ENCODE assay signal across 13 mouse cellular contexts in genomic region chr8:11423091-11423490, GRCm38 (mm10). TPM values are rescaled to one million over a fixed set of nuclear protein-coding genes. Genes with fewer than 3 reads are reported as not detected.
DNase-seq lines count a peak whose midpoint lies in the region; ATAC-seq and TF ChIP-seq lines count a peak whose summit lies in the region.
"Had no signal": no experiment of that assay in that cellular context is flagged by ENCODE, and none has a peak within 500 bp of the region (broad histone marks: within the 10 kb centered on the region; RNA-seq: fewer than 3 reads in every experiment).

No protein-coding gene starts in this region.

- TF ChIP-seq EP300 in CH12.LX (IDR thresholded peaks at IDR 0.05; ENCODE audit: low read length): no peak

- in situ Hi-C loops in CH12.LX (cut with MboI; ENCODE audit: low pct_ligation_motif_present, low pct_unique_long_range_greater_than_20kb, low sequenced_read_pairs): loop anchor here (10.0 kb wide), 1 partner anchor 272 kb away; no protein-coding TSS in a partner anchor

- dilution Hi-C loops in CH12.LX (cut with MboI; ENCODE audit: extremely low pct_ligation_motif_present, extremely low pct_unique_long_range_greater_than_20kb, low sequenced_read_pairs): no loop called here

- H3K27ac ChIP-seq in liver, adult 2 months (replicated peaks; ENCODE audit: insufficient read depth, low read depth, low read length): no peak overlapping the region
- no peak overlapping the region for H3K27ac ChIP-seq in liver, embryonic 12.5 days
- no peak overlapping the region for H3K27ac ChIP-seq in CH12.LX (ENCODE audit: insufficient read depth, low read depth)
- H3K27ac ChIP-seq: liver, embryonic 15.5 days had no signal

- TF ChIP-seq RAD21 in CH12.LX (IDR thresholded peaks at IDR 0.05; ENCODE audit: low read depth, low read length): peak; percentile 49

- 0 out of 2 replicates have a peak, but pooled peaks have one; percentile 15 for TF ChIP-seq CTCF in liver, adult 2 months (IDR thresholded peaks at IDR 0.05; ENCODE audit: low read depth, low read length)
- TF ChIP-seq CTCF in CH12.LX (conservative IDR thresholded peaks at IDR 0.05 in 1 of 2, IDR thresholded peaks at IDR 0.05 in 1 of 2; ENCODE audit: low read depth in 2 of 2, low read length in 2 of 2): peak; percentile 27 to 64; a peak in 3 of 4 replicates

- no peak overlapping the region for H3K4me2 ChIP-seq in liver, embryonic 12.5 days
- H3K4me2 ChIP-seq in CH12.LX (ENCODE audit: insufficient read depth, low read depth, poor library complexity, severe bottlenecking): no peak overlapping the region
- H3K4me2 ChIP-seq: liver, embryonic 15.5 days had no signal

- H3K36me3 ChIP-seq in liver, adult 2 months (ENCODE audit: control insufficient read depth, insufficient read depth, low read length): no peaks in the 10 kb centered on the region
- 0 out of 2 replicates have a peak, but pooled peaks cover 2% of the 10 kb centered on the region for H3K36me3 ChIP-seq in liver, embryonic 12.5 days
- no peaks in the 10 kb centered on the region for H3K36me3 ChIP-seq in CH12.LX (replicated peaks in 1 of 2; ENCODE audit: control insufficient read depth in 1 of 2, insufficient read depth in 1 of 2, low read length in 1 of 2)
- H3K36me3 ChIP-seq: liver, embryonic 15.5 days had no signal

- H3K4me1 ChIP-seq in liver, adult 2 months (ENCODE audit: control insufficient read depth, insufficient read depth, low read length): no peaks in the 10 kb centered on the region
- no peaks in the 10 kb centered on the region for H3K4me1 ChIP-seq in liver, embryonic 12.5 days
- H3K4me1 ChIP-seq in CH12.LX (ENCODE audit: control insufficient read depth in 1 of 2, insufficient read depth in 2 of 2): peaks cover 0 to 4% of the 10 kb centered on the region in 2 experiments; a peak in 1 of 4 replicates
- H3K4me1 ChIP-seq: liver, embryonic 15.5 days had no signal

- peak; percentile 30 for DNase-seq in embryo, embryonic 10.5 days (ENCODE audit: low spot score)
- DNase-seq in embryo, embryonic 11 days: no peak
- peak; percentile 12 for DNase-seq in liver, adult 2 months (ENCODE audit: extremely low read depth, low read depth, low spot score)
- DNase-seq in CH12.LX (ENCODE audit: extremely low read depth): no peak
- peak; percentile 19 for DNase-seq in forelimb bud, embryonic 11.5 days (ENCODE audit: low read depth, low spot score)
- no peak for DNase-seq in yolk sac, embryonic 10.5 days (ENCODE audit: low spot score)
- DNase-seq in layer of hippocampus, postnatal 25 days (ENCODE audit: extremely low spot score in 1 of 2, low spot score in 1 of 2): no peak
- DNase-seq: adrenal gland, adult 8-10 months; heart, postnatal 10 days; spleen, adult 18-20 months had no signal

- TF ChIP-seq POLR2A in liver, adult 2 months (IDR thresholded peaks at IDR 0.05; ENCODE audit: extremely low read depth, insufficient read depth, low read length): no peak
- no peak for TF ChIP-seq POLR2A in CH12.LX (IDR thresholded peaks at IDR 0.05; ENCODE audit: low read depth, low read length)

- H3K79me2 ChIP-seq in liver, adult 2 months (ENCODE audit: control insufficient read depth, insufficient read depth, low read length): no peaks in the 10 kb centered on the region
- no peaks in the 10 kb centered on the region for H3K79me2 ChIP-seq in CH12.LX (replicated peaks; ENCODE audit: control insufficient read depth, extremely low read depth, insufficient read depth, poor library complexity, severe bottlenecking)

- no peak for ATAC-seq in liver, embryonic 12.5 days
- ATAC-seq: inflammation-experienced regulatory T-cells, adult 6 months had no signal

- H3K4me3 ChIP-seq in liver, adult 2 months (ENCODE audit: insufficient read depth, low read depth, low read length): no peak overlapping the region
- H3K4me3 ChIP-seq in liver, embryonic 12.5 days: no peak overlapping the region
- no peak overlapping the region for H3K4me3 ChIP-seq in CH12.LX (replicated peaks in 1 of 3; ENCODE audit: low read depth in 2 of 3, low read length in 2 of 3, poor library complexity in 1 of 3)
- H3K4me3 ChIP-seq: liver, embryonic 15.5 days had no signal

- H3K9me3 ChIP-seq in liver, embryonic 12.5 days (replicated peaks): no peaks in the 10 kb centered on the region
- no peaks in the 10 kb centered on the region for H3K9me3 ChIP-seq in CH12.LX (replicated peaks; ENCODE audit: low read length)
- H3K9me3 ChIP-seq: liver, embryonic 15.5 days had no signal

- 69% methylated on average over 7 of the region's 7 CpGs for WGBS in liver, adult 2 months
- WGBS in liver, embryonic 12.5 days (ENCODE audit: insufficient replicate concordance): 62% methylated on average over 7 of the region's 7 CpGs

- H3K9ac ChIP-seq in liver, adult 2 months (ENCODE audit: low read depth, low read length): no peak overlapping the region
- no peak overlapping the region for H3K9ac ChIP-seq in liver, embryonic 12.5 days
- no peak overlapping the region for H3K9ac ChIP-seq in CH12.LX (ENCODE audit: insufficient read depth, low read depth)
- H3K9ac ChIP-seq: liver, embryonic 15.5 days had no signal

- H3K27me3 ChIP-seq in liver, adult 2 months (ENCODE audit: control insufficient read depth, insufficient read depth, low read length): no peaks in the 10 kb centered on the region
- H3K27me3 ChIP-seq in liver, embryonic 12.5 days (replicated peaks): peaks cover 8% of the 10 kb centered on the region; the same call in 1 of the 2 replicates
- H3K27me3 ChIP-seq in CH12.LX (replicated peaks): peaks cover 56% of the 10 kb centered on the region
- H3K27me3 ChIP-seq: liver, embryonic 15.5 days had no signal

TF ChIP-seq in CH12.LX, 34 proteins besides CTCF, POLR2A, EP300 and RAD21:
- no peak for TF ChIP-seq ZMIZ1 (IDR thresholded peaks at IDR 0.05; ENCODE audit: low read depth, low read length)
- peak; percentile 38; the same call in 1 of the 2 replicates for TF ChIP-seq JUND (conservative IDR thresholded peaks at IDR 0.05; ENCODE audit: low read depth, low read length)
- TF ChIP-seq NRF1 (IDR thresholded peaks at IDR 0.05; ENCODE audit: low read depth, low read length): no peak
- no peak for TF ChIP-seq GABPA (IDR thresholded peaks at IDR 0.05; ENCODE audit: insufficient replicate concordance, low read depth, low read length)
- no peak for TF ChIP-seq MYC (IDR thresholded peaks at IDR 0.05; ENCODE audit: low read depth, low read length)
- no peak for TF ChIP-seq HCFC1 (IDR thresholded peaks at IDR 0.05; ENCODE audit: low read depth, low read length)
- no peak for TF ChIP-seq PAX5 (IDR thresholded peaks at IDR 0.05; ENCODE audit: low read length)
- TF ChIP-seq CHD1 (IDR thresholded peaks at IDR 0.05; ENCODE audit: low read depth, low read length): no peak
- TF ChIP-seq ETS1 (conservative IDR thresholded peaks at IDR 0.05; ENCODE audit: low read depth, low read length): no peak
- peak; percentile 46 for TF ChIP-seq SMC3 (IDR thresholded peaks at IDR 0.05; ENCODE audit: low read depth, low read length)

RNA-seq across cellular contexts. Expression of gene Rab20, which starts 55.4 kb away (rescaled TPM):
- 15.9 and 19.7 TPM in 2 replicates for total RNA-seq in liver, adult 2 months (2014; rRNA removed)
- polyA plus RNA-seq in liver, adult 2 months (2012; rRNA removed): 21.2 and 23.0 TPM in 2 replicates
- polyA plus RNA-seq in liver, embryonic 12.5 days (2016; fragmentation: Nextera tagmentation; extraction: Ambion mirVana): 3.8 and 3.9 TPM in 2 replicates
- total RNA-seq in CH12.LX (2012; rRNA removed) (18.2 and 23.2 TPM in 2 replicates), CH12.LX (2014; rRNA removed) (19.0 and 22.8 TPM in 2 replicates)
- 12.8 and 17.2 TPM in 2 replicates for polyA plus RNA-seq in CH12.LX (2012; ENCODE audit: insufficient read length, low read depth)
- under 1 TPM; 0.20 to 0.26 TPM for total RNA-seq in layer of hippocampus, postnatal 25 days (2021)

Comparison
In these comparisons a context has a peak if more than half of its experiments do, and no peak if none do; other contexts are left out.
1. DNase-seq: peak in embryo, embryonic 10.5 days (single experiment), liver, adult 2 months (single experiment) and forelimb bud, embryonic 11.5 days (single experiment); none in embryo, embryonic 11 days (single experiment), CH12.LX (single experiment), yolk sac, embryonic 10.5 days (single experiment) and layer of hippocampus, postnatal 25 days (0 of 2).
2. RNA of gene Rab20, which starts 55.4 kb away (total RNA-seq): 18.2 to 23.2 TPM in CH12.LX and 15.9 to 19.7 TPM in liver, adult 2 months; 0.20 to 0.26 TPM in layer of hippocampus, postnatal 25 days; every median in the first group is over 10 times any median in the second.